Mouse (Mus musculus) heart, postnatal 0 days (tissue): Measurements from ENCODE around the gene Rnf167. TPM values are rescaled to one million over a fixed set of nuclear protein-coding genes. Genes with fewer than 3 reads are reported as not detected.
A peak's percentile ranks its signal among the peaks of the same experiment; 100 is the strongest.

Experiments used
- ATAC-seq: fragments of 200-750 bp; cut with Nextera tagmentation; 2 replicates; pipeline ENCODE4 v1.8.0; 2017; ENCODE audit warnings: low read depth, moderate number of reproducible peaks, moderate library complexity; ENCODE audit not compliant: insufficient read depth
- DNase-seq: peaks from one replicate; pipeline ENCODE4 v3.0.0-alpha.2; 2016; ENCODE audit warnings: low spot score
- H3K27ac ChIP-seq: fragments of 300-500 bp; sonication (generic); 2 replicates; pipeline ENCODE4 v1.5.1; 2014; ENCODE audit warnings: low read depth, mild to moderate bottlenecking
- H3K27me3 ChIP-seq: fragments of 300-500 bp; sonication (generic); 2 replicates; pipeline ENCODE4 v1.6.1; 2014; ENCODE audit warnings: low read length, mixed read lengths; ENCODE audit not compliant: control insufficient read depth, insufficient read depth
- H3K36me3 ChIP-seq: fragments of 300-500 bp; sonication (generic); replicated peaks from 2 replicates; pipeline ENCODE4 v1.6.1; 2014; ENCODE audit warnings: low read length, mixed read lengths; ENCODE audit not compliant: control insufficient read depth, insufficient read depth
- H3K4me1 ChIP-seq: fragments of 300-500 bp; sonication (generic); 2 replicates; pipeline ENCODE4 v1.6.1; 2014; ENCODE audit warnings: antibody characterized with exemption; ENCODE audit not compliant: control insufficient read depth, insufficient read depth
- H3K4me2 ChIP-seq: fragments of 300-500 bp; sonication (generic); 2 replicates; pipeline ENCODE4 v1.6.1; 2014; ENCODE audit warnings: low read depth, mild to moderate bottlenecking, low read length, moderate library complexity
- H3K4me3 ChIP-seq: fragments of 300-500 bp; sonication (generic); 2 replicates; pipeline ENCODE4 v1.5.1; 2014; ENCODE audit warnings: low read depth, low read length
- H3K9ac ChIP-seq: fragments of 300-500 bp; sonication (generic); replicated peaks from 2 replicates; pipeline ENCODE4 v1.6.1; 2014; ENCODE audit warnings: low read depth, low read length, mixed read lengths
- H3K9me3 ChIP-seq: fragments of 300-500 bp; sonication (generic); replicated peaks from 2 replicates; pipeline ENCODE4 v1.6.1; 2016; ENCODE audit warnings: low read length; ENCODE audit not compliant: control insufficient read depth
- CTCF ChIP-seq: IDR thresholded peaks from 2 replicates; pipeline ENCODE4 v1.5.1; 2016; ENCODE audit warnings: antibody characterized with exemption, control low read depth, low read depth
- EP300 ChIP-seq: IDR thresholded peaks from 2 replicates; pipeline ENCODE4 v1.6.1; 2016; ENCODE audit warnings: antibody characterized with exemption, low read depth
- WGBS: fragments of 180-500 bp; shearing (Covaris S2); extraction: QIAGEN DNeasy Blood & Tissue Kit; methylation state at CpG from one replicate; pipeline ENCODE4 v1.1.7; 2014; 5-methylcytosine and 5-hydroxymethylcytosine counted together
- polyA plus RNA-seq: library from polyadenylated mRNA; unstranded; fragments of >200 nt; fragmentation: Nextera tagmentation; extraction: Ambion mirVana; gene quantifications from 2 replicates; pipeline ENCODE4 v1.2.1, GENCODE M21; 2015
- total RNA-seq: library from RNA; depleted of rRNA; stranded (reverse); fragments of >200 nt; gene quantifications from 2 replicates; pipeline ENCODE4 v1.2.3, GENCODE M21; 2014; ENCODE audit warnings: low replicate concordance; rRNA removed

The Rnf167 gene
- total RNA-seq, result 48.3 and 66.3 TPM in 2 replicates
- 61.8 and 62.5 TPM in 2 replicates for polyA plus RNA-seq

DNA sequence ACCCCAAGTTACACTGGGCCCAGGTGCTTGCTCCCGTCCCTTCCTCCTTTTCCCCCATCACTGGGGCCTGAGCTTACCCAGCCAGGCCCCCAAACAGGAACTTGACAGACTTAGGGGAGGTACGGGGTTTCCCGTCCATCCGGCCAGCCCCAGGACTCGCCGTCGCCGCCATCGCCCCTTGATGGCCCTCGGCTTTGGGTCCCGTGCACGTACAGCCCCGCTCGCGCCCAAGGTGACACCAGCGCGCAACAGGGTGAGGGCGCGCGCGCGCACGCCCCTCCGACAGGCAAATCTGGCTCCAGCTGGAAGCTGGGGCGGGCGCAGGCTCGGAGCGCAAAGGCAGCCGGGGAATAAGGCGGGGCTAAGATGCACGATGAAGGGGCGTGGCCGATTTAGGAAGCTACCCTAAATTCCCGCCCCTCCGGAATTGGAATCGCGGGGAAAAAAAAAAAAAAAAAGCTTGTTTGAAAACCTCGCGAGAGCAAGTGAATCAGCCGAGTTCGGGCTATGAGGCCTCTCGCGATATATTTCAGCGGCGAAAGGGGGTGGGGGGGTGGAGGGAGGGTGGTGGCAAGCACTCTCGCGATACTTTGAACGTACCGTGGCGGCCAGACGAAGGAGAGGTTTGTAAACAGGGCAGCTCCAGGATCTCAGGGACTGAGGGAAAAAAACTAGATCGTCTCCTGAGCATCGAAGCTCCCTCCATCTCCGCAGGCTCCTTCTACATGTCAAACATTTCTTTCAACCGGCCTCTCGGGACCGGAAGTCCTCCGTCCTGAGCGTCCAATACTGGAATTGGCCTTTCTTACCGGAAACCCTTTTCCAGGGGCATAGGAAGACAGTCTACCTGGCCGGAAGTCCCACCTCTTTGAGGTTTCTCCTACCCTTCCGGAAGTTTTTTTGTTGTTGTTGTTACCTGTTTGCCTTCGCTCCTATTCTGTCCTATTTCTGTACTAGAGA, at the start of gene Rnf167, which contains the start of gene Slc25a11:
Gene Rnf167, plus strand, starts transcription at position 545 of the 960 bp plus-strand sequence.
Gene Slc25a11, minus strand, starts transcription at position 789 of the 960 bp plus-strand sequence.
- under 1% methylated on average over 63 of the region's 63 CpGs for WGBS
- peak; percentile 87 for TF ChIP-seq EP300
- TF ChIP-seq CTCF, result 0 out of 2 replicates have a peak, but pooled peaks have one; percentile 26
- Histone ChIP-seq H3K9ac (peak within 1 kb of the TSS; percentile 86), H3K9me3 (no peaks in the 10 kb centered on the region), H3K4me2 (peak within 1 kb of the TSS; percentile 95), H3K4me3 (peak within 1 kb of the TSS; percentile 80), H3K27me3 (no peaks in the 10 kb centered on the region), H3K27ac (peak within 1 kb of the TSS; percentile 97), H3K36me3 (peaks cover 52% of the 10 kb centered on the region), H3K4me1 (peaks cover 8% of the 10 kb centered on the region; the same call in 1 of the 2 replicates)
- ATAC-seq (peak; percentile 93), DNase-seq (peak; percentile 99)

DNA sequence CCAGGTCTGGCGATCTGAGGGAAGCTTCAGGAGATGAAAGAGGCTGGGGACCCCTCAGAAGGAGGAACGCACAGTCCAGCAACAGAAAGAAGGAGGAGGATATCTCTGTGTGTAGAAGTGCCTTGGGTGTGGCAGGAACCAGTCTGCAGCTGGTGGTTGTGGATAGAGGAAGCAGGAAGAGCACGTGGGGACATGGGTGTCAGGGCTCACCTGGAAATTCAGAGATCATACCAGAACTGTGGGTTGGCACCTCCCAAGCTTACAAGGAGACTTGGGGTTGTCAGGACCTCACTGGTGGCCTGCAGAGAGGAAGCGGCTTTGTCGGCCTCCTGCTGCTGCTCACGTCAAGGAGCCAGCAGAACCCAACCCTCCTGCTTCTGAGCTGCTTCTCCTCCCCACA, 49.7 kb upstream of the Rnf167 start:
- no peaks in the 10 kb centered on the region for H3K9me3 ChIP-seq

DNA sequence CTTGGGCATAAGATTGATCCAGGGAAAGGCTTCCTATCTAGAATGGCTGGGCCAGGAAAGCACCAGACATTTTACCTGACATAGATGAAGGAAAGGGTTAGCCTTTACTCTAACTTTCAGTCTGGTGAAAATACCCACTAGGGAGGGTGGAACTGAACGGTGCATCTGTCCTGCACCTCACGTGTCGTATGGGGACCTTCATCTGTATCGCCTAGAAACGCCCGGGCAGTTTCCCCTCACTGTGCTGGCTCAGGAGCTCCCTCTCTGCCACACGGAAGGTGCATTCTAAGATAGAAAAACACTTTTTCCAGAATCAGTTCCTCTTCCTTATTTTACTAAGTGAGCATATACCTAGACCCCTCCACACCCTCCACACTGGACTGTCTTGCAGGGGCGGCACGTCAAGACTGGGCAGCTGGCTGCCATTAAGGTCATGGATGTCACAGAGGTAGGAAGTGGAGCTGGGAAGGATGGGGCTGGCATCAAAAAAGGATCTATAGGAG, 48.5 kb upstream of the Rnf167 start:
- TF ChIP-seq CTCF (no peak), EP300 (no peak)
- ATAC-seq (no peak), DNase-seq (no peak)
- H3K4me2 ChIP-seq, result no peak overlapping the region
- no peaks in the 10 kb centered on the region for H3K27me3 ChIP-seq
- H3K4me3 ChIP-seq, result no peak overlapping the region
- no peak overlapping the region for H3K9ac ChIP-seq
- no peak overlapping the region for H3K27ac ChIP-seq
- H3K9me3 ChIP-seq, result no peaks in the 10 kb centered on the region
- peaks cover 41% of the 10 kb centered on the region for H3K36me3 ChIP-seq
- WGBS, result 85% methylated on average over 9 of the region's 9 CpGs
- no peaks in the 10 kb centered on the region for H3K4me1 ChIP-seq

More for the DNA sequence above, 49.7 kb upstream of the Rnf167 start:
- no peaks in the 10 kb centered on the region for H3K4me1 ChIP-seq
- no peak overlapping the region for H3K4me3 ChIP-seq
- H3K36me3 ChIP-seq, result peaks cover 35% of the 10 kb centered on the region
- no peak overlapping the region for H3K27ac ChIP-seq
- TF ChIP-seq EP300 (no peak), CTCF (no peak)
- no peak overlapping the region for H3K9ac ChIP-seq
- 80% methylated on average over 6 of the region's 6 CpGs for WGBS
- no peaks in the 10 kb centered on the region for H3K27me3 ChIP-seq
- ATAC-seq (no peak), DNase-seq (no peak)
- no peak overlapping the region for H3K4me2 ChIP-seq

DNA sequence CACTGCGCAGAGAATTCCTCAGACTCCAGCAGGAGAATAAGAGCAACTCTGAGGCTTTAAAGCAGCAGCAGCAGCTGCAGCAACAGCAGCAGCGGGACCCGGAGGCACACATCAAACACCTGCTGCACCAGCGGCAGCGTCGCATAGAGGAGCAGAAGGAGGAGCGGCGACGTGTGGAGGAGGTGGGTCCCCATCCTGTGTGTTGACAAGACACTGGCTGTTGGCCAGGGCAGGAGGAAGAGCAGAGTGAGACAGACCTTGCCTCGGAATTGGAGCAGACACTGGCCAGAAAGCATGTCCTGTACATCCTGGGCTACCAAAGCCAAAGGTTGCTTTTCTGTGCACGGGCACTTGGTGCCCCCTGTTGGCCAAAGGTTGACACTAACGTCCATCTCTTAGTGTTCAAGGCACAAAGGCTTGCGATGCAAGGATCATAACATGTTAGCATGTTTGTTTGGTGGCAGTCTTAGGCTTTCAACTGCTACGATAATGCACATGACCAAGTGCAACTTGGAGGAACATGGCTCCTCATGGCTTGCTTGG, 41.9 kb upstream of the Rnf167 start:
- 54% methylated on average over 14 of the region's 14 CpGs for WGBS
- Histone ChIP-seq H3K4me2 (no peak overlapping the region), H3K9ac (no peak overlapping the region), H3K4me1 (no peaks in the 10 kb centered on the region), H3K27me3 (no peaks in the 10 kb centered on the region), H3K9me3 (no peaks in the 10 kb centered on the region), H3K36me3 (peaks cover 72% of the 10 kb centered on the region), H3K4me3 (no peak overlapping the region), H3K27ac (no peak overlapping the region)
- ATAC-seq (peak; percentile 65), DNase-seq (peak; percentile 67)
- no peak for TF ChIP-seq EP300
- TF ChIP-seq CTCF, result peak; percentile 96

DNA sequence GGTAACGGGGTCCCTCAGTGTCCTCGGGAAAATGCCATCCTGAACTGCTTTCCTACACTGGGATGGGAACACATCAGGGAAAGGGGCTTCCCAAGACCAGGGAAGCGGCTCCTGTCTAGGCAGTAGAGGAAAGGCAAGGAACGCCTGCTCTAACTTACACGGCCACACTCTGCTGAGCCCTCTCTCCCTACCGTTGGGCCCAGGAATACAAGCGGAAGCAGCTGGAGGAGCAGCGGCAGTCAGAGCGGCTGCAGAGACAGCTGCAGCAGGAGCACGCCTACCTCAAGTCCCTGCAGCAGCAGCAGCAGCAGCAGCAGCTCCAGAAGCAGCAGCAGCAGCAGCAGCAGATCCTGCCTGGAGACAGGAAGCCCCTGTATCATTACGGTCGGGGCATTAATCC, 40.3 kb upstream of the Rnf167 start:
- peaks cover 83% of the 10 kb centered on the region for H3K36me3 ChIP-seq

More for the DNA sequence above, 40.3 kb upstream of the Rnf167 start:
- no peaks in the 10 kb centered on the region for H3K27me3 ChIP-seq
- H3K4me2 ChIP-seq, result no peak overlapping the region
- H3K4me1 ChIP-seq, result no peaks in the 10 kb centered on the region
- H3K4me3 ChIP-seq, result no peak overlapping the region
- no peak overlapping the region for H3K9ac ChIP-seq
- H3K27ac ChIP-seq, result no peak overlapping the region
- no peaks in the 10 kb centered on the region for H3K9me3 ChIP-seq
- TF ChIP-seq CTCF, result no peak
- no peak for TF ChIP-seq EP300
- DNase-seq (no peak), ATAC-seq (no peak)
- 73% methylated on average over 12 of the region's 12 CpGs for WGBS
